Mouse (Mus musculus) embryonic facial prominence, embryonic 11.5 days (tissue): ENCODE data around the gene Zfp189. TPM values are rescaled to one million over a fixed set of nuclear protein-coding genes. Genes with fewer than 3 reads are reported as not detected.
A peak's percentile ranks its signal among the peaks of the same experiment; 100 is the strongest.

ENCODE experiments used
- ATAC-seq: fragments of 200-750 bp; cut with Nextera tagmentation; replicated peaks from 2 replicates; pipeline ENCODE4 v1.8.0; 2017; ENCODE audit warnings: low read depth; ENCODE audit not compliant: insufficient number of reproducible peaks, low FRiP score, low TSS enrichment
- DNase-seq: peaks from one replicate; pipeline ENCODE4 v3.0.0-alpha.2; 2015; ENCODE audit warnings: low spot score
- H3K27ac ChIP-seq: fragments of 300-500 bp; sonication (generic); replicated peaks from 2 replicates; pipeline ENCODE4 v1.5.1; 2014; ENCODE audit warnings: mild to moderate bottlenecking, low read depth, low read length, control low read depth
- H3K27me3 ChIP-seq: fragments of 300-500 bp; sonication (generic); 2 replicates; pipeline ENCODE4 v1.6.1; 2014; ENCODE audit warnings: mild to moderate bottlenecking, low read length, moderate library complexity, mixed read lengths; ENCODE audit not compliant: control insufficient read depth, insufficient read depth
- H3K36me3 ChIP-seq: fragments of 300-500 bp; sonication (generic); replicated peaks from 2 replicates; pipeline ENCODE4 v1.6.1; 2014; ENCODE audit warnings: low read depth, mild to moderate bottlenecking, low read length, moderate library complexity, mixed read lengths; ENCODE audit not compliant: control insufficient read depth, insufficient read depth
- H3K4me1 ChIP-seq: fragments of 300-500 bp; sonication (generic); 2 replicates; pipeline ENCODE4 v1.6.1; 2014; ENCODE audit warnings: low read length, mixed read lengths; ENCODE audit not compliant: control insufficient read depth, insufficient read depth
- H3K4me2 ChIP-seq: fragments of 300-500 bp; sonication (generic); 2 replicates; pipeline ENCODE4 v1.6.1; 2014; ENCODE audit warnings: low read depth, mild to moderate bottlenecking, control low read depth, low read length, moderate library complexity
- H3K4me3 ChIP-seq: fragments of 300-500 bp; sonication (generic); 2 replicates; pipeline ENCODE4 v1.5.1; 2014; ENCODE audit warnings: low read depth, low read length, control low read depth
- H3K9ac ChIP-seq: fragments of 300-500 bp; sonication (generic); replicated peaks from 2 replicates; pipeline ENCODE4 v1.6.1; 2014; ENCODE audit warnings: mild to moderate bottlenecking, control low read depth, low read length
- H3K9me3 ChIP-seq: fragments of 300-500 bp; sonication (generic); replicated peaks from 2 replicates; pipeline ENCODE4 v1.6.1; 2016; ENCODE audit warnings: mild to moderate bottlenecking, low read length, inconsistent platforms, mixed read lengths; ENCODE audit not compliant: control insufficient read depth
- WGBS: fragments of 180-500 bp; shearing (Covaris S2); extraction: QIAGEN DNeasy Blood & Tissue Kit; methylation state at CpG from one replicate; pipeline ENCODE4 v1.1.7; 2014; 5-methylcytosine and 5-hydroxymethylcytosine counted together
- polyA plus RNA-seq: library from polyadenylated mRNA; unstranded; fragments of >200 nt; fragmentation: Nextera tagmentation; extraction: Ambion mirVana; gene quantifications from 2 replicates; pipeline ENCODE4 v1.2.1, GENCODE M21; 2014

Gene Zfp189
- polyA plus RNA-seq, 1 experiment from 2014 or later: 14.9 TPM

DNA sequence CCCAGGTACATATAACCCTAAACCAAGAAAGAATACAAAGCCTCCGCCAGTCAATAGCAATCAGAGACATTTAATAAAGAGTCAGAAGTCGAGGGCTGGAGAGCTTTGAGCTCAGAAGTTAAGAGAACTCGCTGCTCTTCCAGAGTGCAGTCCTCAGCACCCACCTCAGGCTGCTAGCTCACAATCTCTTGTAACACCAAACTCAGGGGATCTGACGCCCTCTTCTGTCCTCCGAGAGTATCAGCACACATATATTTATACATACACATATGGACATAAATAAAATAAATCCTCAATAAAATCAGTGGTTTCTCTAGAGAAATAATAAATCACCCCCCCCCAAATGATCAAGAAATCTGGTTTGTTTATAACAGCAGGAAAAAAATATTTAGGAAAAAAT, 1.5 kb upstream of the Zfp189 start:
- H3K4me3 ChIP-seq: no peak overlapping the region
- H3K27ac ChIP-seq: no peak overlapping the region
- H3K9ac ChIP-seq: no peak overlapping the region
- H3K9me3 ChIP-seq: no peaks in the 10 kb centered on the region
- no peaks in the 10 kb centered on the region for H3K27me3 ChIP-seq
- H3K4me2 ChIP-seq: no peak overlapping the region
- DNase-seq (peak; percentile 20), ATAC-seq (no peak)
- no peaks in the 10 kb centered on the region for H3K36me3 ChIP-seq
- 75% methylated on average over 5 of the region's 5 CpGs for WGBS
- no peaks in the 10 kb centered on the region for H3K4me1 ChIP-seq

DNA sequence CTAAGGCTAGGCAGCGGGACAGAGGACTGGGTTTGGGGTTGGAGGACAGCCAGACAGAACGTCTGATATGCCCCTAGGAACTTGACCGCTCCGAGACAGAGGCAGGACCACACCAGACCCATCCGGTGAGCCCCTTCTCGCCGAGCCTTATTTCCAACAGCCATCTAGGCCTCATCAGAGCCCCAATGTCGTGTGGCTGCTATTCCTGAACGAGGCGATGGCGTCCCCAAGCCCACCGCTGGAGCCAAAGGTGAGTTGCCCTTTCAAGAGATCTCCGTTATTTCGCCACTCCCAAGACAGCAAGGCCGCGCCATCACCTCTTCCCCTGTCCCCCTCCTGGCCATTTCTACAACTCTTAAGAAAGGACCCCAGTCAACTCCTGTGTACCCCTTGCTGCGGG, 370 bp downstream of the Zfp189 start:
- H3K4me3 ChIP-seq: peak overlapping the region; percentile 50
- H3K4me1 ChIP-seq: no peaks in the 10 kb centered on the region
- H3K36me3 ChIP-seq: no peaks in the 10 kb centered on the region
- H3K27me3 ChIP-seq: no peaks in the 10 kb centered on the region
- H3K9ac ChIP-seq: peak overlapping the region; percentile 63
- DNase-seq (peak; percentile 46), ATAC-seq (no peak; the same call in 1 of the 2 replicates)
- WGBS: under 1% methylated on average over 17 of the region's 17 CpGs
- H3K4me2 ChIP-seq: peak overlapping the region; percentile 62
- H3K27ac ChIP-seq: no peak overlapping the region
- no peaks in the 10 kb centered on the region for H3K9me3 ChIP-seq

- Histone ChIP-seq H3K27me3 (no peaks in the 10 kb centered on the region), H3K9me3 (no peaks in the 10 kb centered on the region), H3K4me3 (no peak overlapping the region), H3K27ac (no peak overlapping the region), H3K4me2 (no peak overlapping the region), H3K36me3 (no peaks in the 10 kb centered on the region), H3K9ac (no peak overlapping the region), H3K4me1 (no peaks in the 10 kb centered on the region)
- WGBS: 86% methylated on average over 9 of the region's 9 CpGs
- no peak for ATAC-seq
- DNase-seq: no peak
Measured at GRCm38 (mm10) chr4:49522576-49522975, 1.6 kb downstream of the Zfp189 start.

DNA sequence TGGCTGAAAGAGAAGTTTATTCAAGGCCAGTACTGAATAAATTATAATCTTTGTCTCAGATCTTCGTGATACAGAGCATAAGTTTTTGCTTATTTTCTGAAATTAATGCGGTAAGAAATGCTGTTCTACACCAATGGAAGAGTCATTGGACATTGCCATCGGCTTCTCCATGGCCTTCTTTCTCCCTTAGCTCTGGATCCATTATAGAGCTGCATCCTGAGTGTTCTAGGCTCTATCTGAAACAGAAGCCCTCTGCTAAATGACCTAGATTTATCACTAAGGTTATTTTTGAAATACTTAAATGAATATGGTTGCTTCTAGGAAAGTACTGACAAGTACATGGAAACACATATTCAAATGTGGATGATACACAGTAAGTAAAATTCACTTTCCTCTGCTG, 14.1 kb downstream of the Zfp189 start:
- 86% methylated on average over 3 of the region's 3 CpGs for WGBS
- no peak overlapping the region for H3K4me3 ChIP-seq

DNA sequence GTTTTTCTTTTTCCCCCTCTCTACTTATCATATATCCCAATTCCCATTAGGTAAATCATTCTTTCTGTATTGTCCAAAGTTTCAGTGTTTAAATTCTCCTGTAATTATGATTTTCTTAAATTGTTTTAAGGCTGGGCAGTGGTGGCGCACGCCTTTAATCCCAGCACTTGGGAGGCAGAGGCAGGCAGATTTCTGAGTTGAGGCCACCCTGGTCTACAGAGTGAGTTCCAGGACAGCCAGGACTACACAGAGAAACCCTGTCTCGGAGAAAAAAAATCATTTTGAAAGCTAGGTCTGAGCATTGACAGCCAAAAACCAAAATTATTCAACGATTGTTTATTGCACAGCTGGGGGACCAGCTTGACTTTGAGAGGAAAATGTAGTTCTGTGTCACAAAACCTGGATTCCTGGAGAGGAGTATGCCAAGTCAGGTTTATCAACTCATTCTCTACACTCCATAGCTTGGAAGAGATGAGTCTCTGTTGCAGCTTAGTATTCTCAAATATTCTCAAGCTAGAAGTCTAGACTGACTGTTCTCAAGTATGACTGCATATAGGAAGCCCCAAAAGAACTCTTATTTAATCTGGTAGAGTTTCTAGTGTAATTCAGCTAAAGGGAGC, 14.8 kb downstream of the Zfp189 start:
- DNase-seq: no peak
- H3K27ac ChIP-seq: no peak overlapping the region
- H3K36me3 ChIP-seq: no peaks in the 10 kb centered on the region; the same call in 1 of the 2 replicates
- ATAC-seq: no peak
- no peak overlapping the region for H3K9ac ChIP-seq
- no peaks in the 10 kb centered on the region for H3K27me3 ChIP-seq
- no peak overlapping the region for H3K4me2 ChIP-seq
- H3K4me1 ChIP-seq: no peaks in the 10 kb centered on the region
- H3K9me3 ChIP-seq: no peaks in the 10 kb centered on the region
- no peak overlapping the region for H3K4me3 ChIP-seq
- 94% methylated on average over 4 of the region's 4 CpGs for WGBS

More for the DNA sequence above, 14.1 kb downstream of the Zfp189 start:
- Histone ChIP-seq H3K9me3 (no peaks in the 10 kb centered on the region), H3K36me3 (peaks cover 6% of the 10 kb centered on the region), H3K4me2 (no peak overlapping the region), H3K9ac (no peak overlapping the region), H3K4me1 (no peaks in the 10 kb centered on the region), H3K27ac (no peak overlapping the region), H3K27me3 (no peaks in the 10 kb centered on the region)
- no peak for DNase-seq
- ATAC-seq: no peak

- WGBS: 85% methylated on average over 4 of the region's 4 CpGs
- no peak overlapping the region for H3K4me3 ChIP-seq
- no peak for DNase-seq
Measured at GRCm38 (mm10) chr4:49536671-49537070, 15.7 kb downstream of the Zfp189 start.

GRCm38 (mm10) chr4:49539665-49540064, 18.7 kb downstream of the Zfp189 start:
- no peaks in the 10 kb centered on the region for H3K36me3 ChIP-seq
- DNase-seq: no peak
- no peak overlapping the region for H3K27ac ChIP-seq
- no peak overlapping the region for H3K9ac ChIP-seq
- H3K4me1 ChIP-seq: no peaks in the 10 kb centered on the region
- no peaks in the 10 kb centered on the region for H3K27me3 ChIP-seq
- ATAC-seq: no peak
- H3K4me3 ChIP-seq: no peak overlapping the region
- H3K9me3 ChIP-seq: no peaks in the 10 kb centered on the region
- WGBS: 86% methylated on average over 6 of the region's 6 CpGs
- no peak overlapping the region for H3K4me2 ChIP-seq

More at GRCm38 (mm10) chr4:49536671-49537070, 15.7 kb downstream of the Zfp189 start:
- ATAC-seq: no peak
- H3K9ac ChIP-seq: no peak overlapping the region
- H3K27me3 ChIP-seq: no peaks in the 10 kb centered on the region
- H3K4me2 ChIP-seq: no peak overlapping the region
- H3K4me1 ChIP-seq: no peaks in the 10 kb centered on the region
- H3K27ac ChIP-seq: no peak overlapping the region
- H3K36me3 ChIP-seq: no peaks in the 10 kb centered on the region
- no peaks in the 10 kb centered on the region for H3K9me3 ChIP-seq

- ATAC-seq: no peak
- Histone ChIP-seq H3K9ac (no peak overlapping the region), H3K27ac (no peak overlapping the region), H3K36me3 (no peaks in the 10 kb centered on the region), H3K4me2 (no peak overlapping the region), H3K4me1 (no peaks in the 10 kb centered on the region), H3K4me3 (no peak overlapping the region), H3K9me3 (no peaks in the 10 kb centered on the region), H3K27me3 (no peaks in the 10 kb centered on the region)
- 70% methylated on average over 3 of the region's 3 CpGs for WGBS
- no peak for DNase-seq
Measured at GRCm38 (mm10) chr4:49540966-49541365, 20.0 kb downstream of the Zfp189 start.
